Mouse (Mus musculus) frontal cortex, postnatal 14 days (tissue): ENCODE data around the gene Dcaf8.
"Not testable (repeated sequence)": the region's sequence is repeated elsewhere in the genome, so short reads cannot be mapped to it uniquely, and the experiment has no call there.

Source experiments
- DNase-seq, 2 experiments: peaks; one replicate each; pipeline ENCODE4 v3.0.0; 2022; ENCODE audit warnings: low spot score in 2 of 2

Gene Dcaf8

GRCm38 (mm10) chr1:172218164-172218910 is 70.5 kb downstream of the Dcaf8 start:
- no peak for DNase-seq

GRCm38 (mm10) chr1:172219451-172220406 is 71.8 kb downstream of the Dcaf8 start, which contains the start of gene Casq1:
Gene Casq1, minus strand, starts transcription at chr1:172219868.
- DNase-seq: no peak

DNA sequence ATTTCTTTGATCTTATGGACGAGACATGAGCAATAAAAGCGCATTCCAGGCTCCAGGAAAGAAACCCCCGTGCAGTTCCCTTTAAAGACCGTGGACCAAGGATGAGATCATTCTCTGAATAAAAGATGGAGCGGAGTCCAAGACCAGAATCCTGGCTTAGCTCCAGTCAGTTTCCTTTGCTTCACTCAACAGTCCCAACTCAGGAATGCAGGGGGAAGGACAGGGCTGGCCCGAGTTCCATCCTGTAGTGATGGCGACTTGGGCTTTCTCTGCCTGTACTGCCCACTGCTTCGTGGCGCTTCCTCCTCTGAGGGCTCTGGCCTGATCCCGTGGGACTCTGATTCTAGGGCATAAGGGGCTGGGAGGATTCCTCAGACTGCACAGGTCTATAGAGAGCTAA is 72.5 kb downstream of the Dcaf8 start:
- DNase-seq: no peak

GRCm38 (mm10) chr1:172221297-172222063 is 73.6 kb downstream of the Dcaf8 start:
- DNase-seq: no peak

- DNase-seq: no peak
Measured at GRCm38 (mm10) chr1:172228209-172228608, 80.3 kb downstream of the Dcaf8 start.

DNA sequence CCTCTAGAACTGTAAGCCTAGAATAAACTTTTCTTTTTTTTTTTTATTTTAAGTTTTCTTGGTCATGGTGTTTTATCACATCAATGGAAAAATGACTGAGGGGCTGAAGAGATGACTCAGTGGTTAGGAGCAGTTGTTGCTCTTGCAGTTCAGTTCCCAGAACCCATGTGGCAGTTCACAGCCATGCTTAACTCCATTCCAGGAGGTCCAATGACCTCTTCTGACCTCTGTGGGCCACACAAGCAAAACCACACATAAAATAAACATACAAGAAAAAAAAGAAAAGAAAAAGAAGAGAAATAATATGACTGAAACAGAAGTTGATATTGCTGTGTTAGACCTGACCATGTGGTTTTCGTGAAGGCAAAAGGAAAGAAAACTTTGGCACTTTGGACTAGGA is 81.3 kb downstream of the Dcaf8 start:
- DNase-seq: no peak

DNA sequence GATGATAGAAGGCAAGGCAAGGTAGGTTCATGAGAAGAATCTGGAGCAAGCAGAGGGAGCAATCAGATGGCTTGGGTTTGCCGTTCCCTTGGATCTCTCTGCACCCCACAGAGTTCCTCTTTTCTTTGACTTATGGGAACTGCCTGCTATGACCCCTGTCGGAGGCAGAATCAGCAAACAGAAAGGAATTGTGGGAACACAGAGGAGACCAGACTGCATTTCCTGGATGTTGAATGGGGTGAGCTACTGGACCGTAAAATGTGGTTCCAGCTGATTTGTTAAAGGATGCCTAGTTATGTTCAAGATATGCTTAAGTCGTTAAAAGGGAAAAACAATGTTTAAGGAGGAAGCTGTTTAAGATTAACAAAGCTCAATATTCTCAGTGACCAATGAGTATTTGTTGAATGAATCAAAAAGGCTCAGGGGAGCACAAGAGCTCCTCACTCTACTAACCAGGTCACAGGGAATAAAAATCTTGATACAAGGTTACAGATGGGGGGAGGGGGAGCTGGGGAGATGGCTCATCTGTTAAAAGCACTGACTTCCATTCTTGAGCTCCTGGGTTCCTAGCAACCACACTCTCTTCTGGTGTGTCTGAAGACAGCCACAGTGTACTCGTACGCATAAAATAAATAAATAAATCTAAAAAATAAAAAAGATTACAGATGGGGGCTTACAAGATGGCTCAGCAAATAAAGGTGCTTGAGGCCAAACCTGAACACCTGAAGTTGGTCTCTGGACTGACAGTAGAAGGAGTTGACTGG is 93.2 kb downstream of the Dcaf8 start:
- DNase-seq: no peak

GRCm38 (mm10) chr1:172242401-172242800 is 94.5 kb downstream of the Dcaf8 start:
- no peak for DNase-seq

GRCm38 (mm10) chr1:172243547-172244205 is 95.8 kb downstream of the Dcaf8 start:
- DNase-seq: no peak

DNA sequence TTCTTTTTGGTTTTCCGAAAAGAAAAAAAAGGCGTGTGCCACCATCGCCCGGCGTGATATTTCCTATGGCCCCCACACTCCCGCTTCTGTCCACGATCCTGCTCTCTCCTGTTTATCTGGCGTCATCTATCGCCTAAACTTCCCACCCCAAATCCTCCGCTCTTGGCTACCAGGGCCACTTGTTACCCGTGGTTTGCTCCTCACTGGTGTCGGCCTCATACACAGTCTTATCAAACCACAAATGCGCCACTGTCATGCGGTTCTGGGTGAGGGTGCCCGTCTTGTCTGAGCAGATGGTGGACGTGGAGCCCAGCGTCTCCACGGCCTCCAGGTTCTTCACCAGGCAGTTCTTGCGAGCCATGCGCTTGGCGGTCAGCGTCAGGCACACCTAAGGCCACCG is 96.8 kb downstream of the Dcaf8 start:
- not testable (repeated sequence) for DNase-seq
